Mouse (Mus musculus): ENCODE results near the gene Atf1. TPM values are rescaled to one million over a fixed set of nuclear protein-coding genes. Genes with fewer than 3 reads are reported as not detected.
"Not testable (repeated sequence)": the region's sequence is repeated elsewhere in the genome, so short reads cannot be mapped to it uniquely, and the experiment has no call there.

Gene Atf1
- polyA plus RNA-seq, 1 experiment from 2014 or later: 46.2 TPM

GRCm38 (mm10) chr15:100247296-100247695 lies 19.7 kb downstream of the Atf1 start:
- no peak overlapping the region for H3K4me3 ChIP-seq (ENCODE audit: low read length)
- ATAC-seq (ENCODE audit: low read depth): no peak
- H3K27me3 ChIP-seq (ENCODE audit: control insufficient read depth, insufficient read depth, low read depth, low read length): no peaks in the 10 kb centered on the region
- peaks cover 47% of the 10 kb centered on the region for H3K36me3 ChIP-seq (ENCODE audit: control insufficient read depth, insufficient read depth, low read length)
- no peak overlapping the region for H3K9ac ChIP-seq (ENCODE audit: low read length)
- no peaks in the 10 kb centered on the region for H3K9me3 ChIP-seq (ENCODE audit: control insufficient read depth, low read length)
- 92% methylated on average over 9 of the region's 9 CpGs for WGBS
- no peaks in the 10 kb centered on the region for H3K4me1 ChIP-seq (replicated peaks; ENCODE audit: control insufficient read depth, insufficient read depth, low read length)
- no peak overlapping the region for H3K4me2 ChIP-seq (ENCODE audit: low read depth, low read length)
- H3K27ac ChIP-seq (ENCODE audit: low read length): no peak overlapping the region

- Histone ChIP-seq H3K36me3 (ENCODE audit: control insufficient read depth, insufficient read depth, low read length) (peaks cover 53% of the 10 kb centered on the region), H3K9me3 (ENCODE audit: control insufficient read depth, low read length) (no peaks in the 10 kb centered on the region), H3K4me1 (replicated peaks; ENCODE audit: control insufficient read depth, insufficient read depth, low read length) (no peaks in the 10 kb centered on the region), H3K4me3 (ENCODE audit: low read length) (no peak overlapping the region), H3K27me3 (ENCODE audit: control insufficient read depth, insufficient read depth, low read depth, low read length) (no peaks in the 10 kb centered on the region), H3K27ac (ENCODE audit: low read length) (no peak overlapping the region), H3K9ac (ENCODE audit: low read length) (no peak overlapping the region), H3K4me2 (ENCODE audit: low read depth, low read length) (no peak overlapping the region)
- WGBS: 91% methylated on average over 6 of the region's 6 CpGs
- ATAC-seq (ENCODE audit: low read depth): no peak
These were observed 21.2 kb downstream of the Atf1 start for GRCm38 (mm10) chr15:100248665-100249433.

DNA sequence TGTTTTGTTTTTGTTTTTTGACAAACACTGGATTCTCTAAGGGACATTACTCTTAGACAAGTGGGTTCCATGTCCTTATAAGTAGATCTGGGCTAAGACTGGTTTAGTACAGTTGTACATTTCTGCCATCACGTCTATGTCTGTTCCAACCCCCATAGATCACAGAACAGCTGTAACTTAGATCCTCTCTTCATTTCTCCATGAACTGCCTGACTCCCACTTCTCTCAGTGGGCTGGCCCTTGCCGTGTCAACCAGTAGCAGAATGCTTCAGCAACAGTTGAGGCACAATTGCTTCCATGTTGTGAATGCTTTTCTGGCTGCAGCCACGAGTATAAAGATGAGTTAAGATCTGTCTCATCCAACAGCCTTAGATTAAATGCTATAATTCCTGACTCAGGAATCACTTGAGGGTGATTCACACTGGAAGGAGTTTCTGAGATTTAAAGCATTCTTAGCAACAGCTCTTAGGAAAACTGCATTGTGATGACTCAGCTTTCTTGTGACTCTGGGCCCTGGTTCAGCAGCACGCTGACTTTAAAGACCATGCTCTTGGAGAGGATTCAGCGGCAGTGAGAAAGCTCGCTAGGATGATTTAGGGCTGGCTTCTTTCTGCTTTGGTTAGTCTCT lies 23.6 kb downstream of the Atf1 start:
- H3K4me1 ChIP-seq (replicated peaks; ENCODE audit: control insufficient read depth, insufficient read depth, low read length): no peaks in the 10 kb centered on the region
- ATAC-seq (ENCODE audit: low read depth): 0 out of 2 replicates have a peak, but pooled peaks have one; percentile 20
- H3K4me3 ChIP-seq (ENCODE audit: low read length): no peak overlapping the region
- H3K4me2 ChIP-seq (ENCODE audit: low read depth, low read length): no peak overlapping the region
- no peak overlapping the region for H3K27ac ChIP-seq (ENCODE audit: low read length)
- no peaks in the 10 kb centered on the region for H3K27me3 ChIP-seq (ENCODE audit: control insufficient read depth, insufficient read depth, low read depth, low read length)
- H3K9ac ChIP-seq (ENCODE audit: low read length): no peak overlapping the region
- 80% methylated on average over 6 of the region's 6 CpGs for WGBS
- no peaks in the 10 kb centered on the region for H3K9me3 ChIP-seq (ENCODE audit: control insufficient read depth, low read length)
- peaks cover 64% of the 10 kb centered on the region for H3K36me3 ChIP-seq (ENCODE audit: control insufficient read depth, insufficient read depth, low read length)

DNA sequence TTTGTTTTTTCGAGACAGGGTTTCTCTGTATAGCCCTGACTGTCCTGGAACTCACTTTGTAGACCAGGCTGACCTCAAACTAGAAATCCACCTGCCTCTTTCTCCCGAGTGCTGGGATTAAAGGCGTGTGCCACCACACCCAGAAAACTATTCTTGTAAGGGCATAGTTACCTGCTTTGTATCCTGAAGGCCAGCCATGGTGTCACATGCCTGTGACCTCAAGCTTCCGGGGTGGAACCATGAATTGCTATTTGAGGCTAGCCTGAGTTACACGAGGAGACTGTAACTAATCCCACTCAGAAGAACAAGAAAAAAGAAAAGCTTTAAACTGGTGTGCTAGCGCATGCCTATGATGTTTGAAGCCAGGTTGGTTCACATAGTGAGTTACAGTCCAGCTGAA lies 28.8 kb downstream of the Atf1 start:
- H3K4me1 ChIP-seq (replicated peaks; ENCODE audit: control insufficient read depth, insufficient read depth, low read length): no peaks in the 10 kb centered on the region
- H3K27ac ChIP-seq (ENCODE audit: low read length): no peak overlapping the region
- peaks cover 59% of the 10 kb centered on the region for H3K36me3 ChIP-seq (ENCODE audit: control insufficient read depth, insufficient read depth, low read length)
- no peaks in the 10 kb centered on the region for H3K9me3 ChIP-seq (ENCODE audit: control insufficient read depth, low read length)
- H3K4me3 ChIP-seq (ENCODE audit: low read length): no peak overlapping the region
- no peaks in the 10 kb centered on the region for H3K27me3 ChIP-seq (ENCODE audit: control insufficient read depth, insufficient read depth, low read depth, low read length)
- WGBS: 86% methylated on average over 6 of the region's 6 CpGs
- ATAC-seq (ENCODE audit: low read depth): no peak
- H3K4me2 ChIP-seq (ENCODE audit: low read depth, low read length): no peak overlapping the region
- H3K9ac ChIP-seq (ENCODE audit: low read length): no peak overlapping the region

GRCm38 (mm10) chr15:100257305-100257704 lies 29.7 kb downstream of the Atf1 start:
- no peak overlapping the region for H3K4me2 ChIP-seq (ENCODE audit: low read depth, low read length)
- peaks cover 55% of the 10 kb centered on the region for H3K36me3 ChIP-seq (ENCODE audit: control insufficient read depth, insufficient read depth, low read length)
- H3K4me3 ChIP-seq (ENCODE audit: low read length): no peak overlapping the region
- H3K9me3 ChIP-seq (ENCODE audit: control insufficient read depth, low read length): no peaks in the 10 kb centered on the region
- no peak overlapping the region for H3K9ac ChIP-seq (ENCODE audit: low read length)
- H3K4me1 ChIP-seq (replicated peaks; ENCODE audit: control insufficient read depth, insufficient read depth, low read length): no peaks in the 10 kb centered on the region
- no peak overlapping the region for H3K27ac ChIP-seq (ENCODE audit: low read length)
- H3K27me3 ChIP-seq (ENCODE audit: control insufficient read depth, insufficient read depth, low read depth, low read length): no peaks in the 10 kb centered on the region
- no peak for ATAC-seq (ENCODE audit: low read depth)
- 80% methylated on average over 5 of the region's 5 CpGs for WGBS

DNA sequence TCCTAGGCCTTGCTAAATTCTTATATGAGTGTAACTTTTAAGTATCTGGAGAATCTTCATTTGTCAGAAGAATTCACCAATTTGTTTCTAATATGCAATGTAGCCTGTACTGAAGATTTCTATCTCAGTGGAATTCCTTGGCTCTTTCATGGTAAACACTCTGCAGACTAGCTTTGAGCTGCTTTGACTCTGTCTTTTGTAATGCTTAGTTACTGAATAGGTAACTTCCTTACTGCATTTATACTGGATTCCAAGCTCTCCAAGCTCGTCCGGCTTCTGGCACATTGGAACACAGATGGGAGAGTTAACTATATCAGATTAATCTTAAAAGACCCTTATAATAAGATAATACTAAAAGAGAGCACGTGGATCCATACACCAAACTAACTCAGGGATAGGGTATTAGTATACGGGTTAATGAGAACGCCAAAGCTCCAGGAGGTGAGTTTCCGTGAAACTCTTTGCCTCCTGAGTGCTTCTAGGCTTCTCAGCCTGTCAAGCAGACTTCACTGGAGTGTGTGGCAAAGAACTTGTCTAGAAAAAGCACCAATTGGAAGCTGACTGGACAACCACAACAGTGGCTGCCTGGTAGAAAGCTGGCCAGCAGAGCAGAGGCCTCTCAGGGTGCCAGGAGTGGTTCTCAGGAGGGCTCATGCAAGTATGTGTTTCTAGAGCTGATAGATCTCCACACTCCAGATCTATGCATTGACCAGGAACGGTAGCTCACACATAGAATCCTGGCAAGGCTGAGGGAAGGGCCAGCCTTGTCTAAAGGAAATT lies 31.2 kb downstream of the Atf1 start:
- Histone ChIP-seq H3K4me3 (ENCODE audit: low read length) (no peak overlapping the region), H3K4me1 (replicated peaks; ENCODE audit: control insufficient read depth, insufficient read depth, low read length) (no peaks in the 10 kb centered on the region), H3K4me2 (ENCODE audit: low read depth, low read length) (no peak overlapping the region), H3K27me3 (ENCODE audit: control insufficient read depth, insufficient read depth, low read depth, low read length) (no peaks in the 10 kb centered on the region), H3K27ac (ENCODE audit: low read length) (no peak overlapping the region), H3K9ac (ENCODE audit: low read length) (no peak overlapping the region), H3K9me3 (ENCODE audit: control insufficient read depth, low read length) (no peaks in the 10 kb centered on the region), H3K36me3 (ENCODE audit: control insufficient read depth, insufficient read depth, low read length) (peaks cover 47% of the 10 kb centered on the region)
- 91% methylated on average over 7 of the region's 7 CpGs for WGBS
- ATAC-seq (ENCODE audit: low read depth): no peak

GRCm38 (mm10) chr15:100260351-100260750 lies 32.7 kb downstream of the Atf1 start:
- H3K27ac ChIP-seq (ENCODE audit: low read length); H3K4me1 ChIP-seq (replicated peaks; ENCODE audit: control insufficient read depth, insufficient read depth, low read length); ATAC-seq (ENCODE audit: low read depth); H3K9me3 ChIP-seq (ENCODE audit: control insufficient read depth, low read length); H3K9ac ChIP-seq (ENCODE audit: low read length); H3K4me2 ChIP-seq (ENCODE audit: low read depth, low read length); H3K4me3 ChIP-seq (ENCODE audit: low read length); H3K27me3 ChIP-seq (ENCODE audit: control insufficient read depth, insufficient read depth, low read depth, low read length): not testable (repeated sequence)
- 80% methylated on average over 7 of the region's 7 CpGs for WGBS
- peaks cover 32% of the 10 kb centered on the region for H3K36me3 ChIP-seq (ENCODE audit: control insufficient read depth, insufficient read depth, low read length)

- Histone ChIP-seq H3K4me1 (replicated peaks; ENCODE audit: control insufficient read depth, insufficient read depth, low read length) (no peaks in the 10 kb centered on the region), H3K9ac (ENCODE audit: low read length) (no peak overlapping the region), H3K9me3 (ENCODE audit: control insufficient read depth, low read length) (no peaks in the 10 kb centered on the region), H3K4me2 (ENCODE audit: low read depth, low read length) (no peak overlapping the region), H3K4me3 (ENCODE audit: low read length) (no peak overlapping the region), H3K27ac (ENCODE audit: low read length) (no peak overlapping the region), H3K27me3 (ENCODE audit: control insufficient read depth, insufficient read depth, low read depth, low read length) (no peaks in the 10 kb centered on the region), H3K36me3 (ENCODE audit: control insufficient read depth, insufficient read depth, low read length) (peaks cover 13% of the 10 kb centered on the region)
- no peak for ATAC-seq (ENCODE audit: low read depth)
- WGBS: 28% methylated on average over 4 of the region's 4 CpGs
These were observed 35.8 kb downstream of the Atf1 start for GRCm38 (mm10) chr15:100263246-100263905.
